Mouse (Mus musculus): Measurements from ENCODE around the gene Nrbf2. TPM values are rescaled to one million over a fixed set of nuclear protein-coding genes. Genes with fewer than 3 reads are reported as not detected.

The Nrbf2 gene
- polyA plus RNA-seq, 1 experiment from 2014 or later = 17.5 TPM

- no peak for ATAC-seq
- Histone ChIP-seq H3K9ac (replicated peaks) (no peak overlapping the region), H3K36me3 (replicated peaks; ENCODE audit: insufficient read depth, low read length) (peaks cover 44% of the 10 kb centered on the region), H3K4me2 (ENCODE audit: low read depth, low read length) (no peak overlapping the region), H3K27ac (ENCODE audit: low read depth) (no peak overlapping the region), H3K4me3 (ENCODE audit: low read depth, low read length) (no peak overlapping the region), H3K4me1 (ENCODE audit: insufficient read depth) (no peaks in the 10 kb centered on the region), H3K27me3 (ENCODE audit: insufficient read depth, low read length) (no peaks in the 10 kb centered on the region), H3K9me3 (ENCODE audit: low read length) (no peaks in the 10 kb centered on the region)
- TF ChIP-seq CTCF (IDR thresholded peaks at IDR 0.05; ENCODE audit: low read depth) (no peak), EP300 (IDR thresholded peaks at IDR 0.05; ENCODE audit: low read depth) (no peak)
- DNase-seq = no peak
- WGBS (ENCODE audit: insufficient replicate concordance) = 84% methylated on average over 18 of the region's 18 CpGs
Measured at GRCm38 (mm10) chr10:67218873-67219565, 66.1 kb downstream of the Nrbf2 start.

DNA sequence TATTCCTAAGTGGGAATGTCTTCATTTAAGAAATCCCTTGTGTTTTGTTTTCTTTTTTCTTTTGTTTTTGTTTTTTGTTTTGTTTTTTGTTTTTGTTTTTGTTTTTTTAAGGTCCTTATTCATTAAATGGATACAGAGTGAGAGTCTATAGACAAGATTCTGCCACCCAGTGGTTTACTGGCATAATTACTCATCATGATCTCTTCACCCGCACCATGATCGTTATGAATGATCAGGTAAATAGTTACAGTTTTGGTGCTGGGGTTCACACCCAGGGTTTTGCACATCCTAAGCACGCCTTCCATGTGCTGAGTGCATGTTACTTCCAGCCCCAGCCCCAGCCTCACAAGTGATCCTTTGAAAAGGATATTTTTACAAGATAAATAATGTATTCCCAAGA is 68.2 kb downstream of the Nrbf2 start:
- 77% methylated on average over 3 of the region's 3 CpGs for WGBS (ENCODE audit: insufficient replicate concordance)
- no peak overlapping the region for H3K4me3 ChIP-seq (ENCODE audit: low read depth, low read length)
- H3K9ac ChIP-seq (replicated peaks) = no peak overlapping the region
- TF ChIP-seq EP300 (IDR thresholded peaks at IDR 0.05; ENCODE audit: low read depth) (no peak), CTCF (IDR thresholded peaks at IDR 0.05; ENCODE audit: low read depth) (peak; percentile 47)
- DNase-seq (no peak), ATAC-seq (no peak)
- no peak overlapping the region for H3K27ac ChIP-seq (ENCODE audit: low read depth)
- H3K4me1 ChIP-seq (ENCODE audit: insufficient read depth) = no peaks in the 10 kb centered on the region
- no peak overlapping the region for H3K4me2 ChIP-seq (ENCODE audit: low read depth, low read length)
- no peaks in the 10 kb centered on the region for H3K27me3 ChIP-seq (ENCODE audit: insufficient read depth, low read length)
- peaks cover 40% of the 10 kb centered on the region for H3K36me3 ChIP-seq (replicated peaks; ENCODE audit: insufficient read depth, low read length)
- no peaks in the 10 kb centered on the region for H3K9me3 ChIP-seq (ENCODE audit: low read length)

Other genes starting within 250 kb of the Nrbf2 start
- 15.0 and 15.7 TPM in 2 replicates for gene Jmjd1c, start 189.2 kb downstream of the Nrbf2 start, polyA plus RNA-seq (2015; fragmentation: Nextera tagmentation; extraction: Ambion mirVana)
- 18.5 and 19.6 TPM in 2 replicates for gene Reep3, start 188.4 kb downstream of the Nrbf2 start, polyA plus RNA-seq (2015; fragmentation: Nextera tagmentation; extraction: Ambion mirVana)

Data from liver, postnatal 0 days (tissue).